Mouse (Mus musculus) limb, embryonic 10.5 days (tissue): ENCODE results near the gene Grid1. TPM values are rescaled to one million over a fixed set of nuclear protein-coding genes. Genes with fewer than 3 reads are reported as not detected.

Experiments used
- DNase-seq: peaks from one replicate; pipeline ENCODE4 v3.0.0-alpha.2; 2017; ENCODE audit warnings: low spot score
- H3K27ac ChIP-seq: fragments of 300-500 bp; sonication (generic); 2 replicates; pipeline ENCODE4 v1.5.1; 2016; ENCODE audit warnings: mild to moderate bottlenecking
- H3K27me3 ChIP-seq: fragments of 300-500 bp; sonication (generic); 2 replicates; pipeline ENCODE4 v1.6.1; 2016; ENCODE audit warnings: low read depth, mild to moderate bottlenecking; ENCODE audit not compliant: poor library complexity, severe bottlenecking
- H3K36me3 ChIP-seq: fragments of 300-500 bp; sonication (generic); 2 replicates; pipeline ENCODE4 v1.6.1; 2016; ENCODE audit warnings: mild to moderate bottlenecking, moderate library complexity
- H3K4me1 ChIP-seq: fragments of 300-500 bp; sonication (generic); 2 replicates; pipeline ENCODE4 v1.6.1; 2016
- H3K4me3 ChIP-seq: fragments of 300-500 bp; sonication (generic); 2 replicates; pipeline ENCODE4 v1.5.1; 2016; ENCODE audit warnings: mild to moderate bottlenecking, moderate library complexity
- H3K9me3 ChIP-seq: fragments of 300-500 bp; sonication (generic); replicated peaks from 2 replicates; pipeline ENCODE4 v1.6.1; 2016; ENCODE audit warnings: mild to moderate bottlenecking
- WGBS: fragments of 180-500 bp; shearing (Covaris S2); methylation state at CpG from one replicate; pipeline ENCODE4 v1.1.7; 2016; 5-methylcytosine and 5-hydroxymethylcytosine counted together
- polyA plus RNA-seq: library from polyadenylated mRNA; unstranded; fragments of >200 nt; fragmentation: Nextera tagmentation; extraction: Ambion mirVana; gene quantifications from 2 replicates; pipeline ENCODE4 v1.2.1, GENCODE M21; 2016

Grid1 gene
- polyA plus RNA-seq, 1 experiment from 2014 or later = 0.05 TPM

DNA sequence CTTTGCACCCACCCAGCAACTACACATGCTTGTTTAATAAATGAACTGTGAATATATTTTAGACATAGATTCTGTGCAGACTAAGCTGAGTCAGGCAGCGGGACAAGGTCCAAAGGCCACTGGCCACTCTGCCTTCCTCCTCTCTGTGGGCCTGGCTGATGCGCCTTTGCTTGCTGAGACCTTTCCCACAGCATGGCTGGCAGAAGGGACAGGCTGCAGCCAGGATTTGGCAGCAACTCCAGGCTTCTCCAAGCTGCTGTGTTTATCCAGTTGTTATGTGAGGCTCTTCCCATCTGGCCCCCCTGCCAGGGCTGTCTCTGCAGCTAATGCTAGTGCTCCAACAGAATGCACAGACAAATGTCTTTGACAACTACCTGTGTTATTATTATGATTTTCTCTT is 347.5 kb downstream of the Grid1 start:
- no peak for DNase-seq
- WGBS = 59% methylated on average over 2 of the region's 2 CpGs
- H3K36me3 ChIP-seq = no peaks in the 10 kb centered on the region

DNA sequence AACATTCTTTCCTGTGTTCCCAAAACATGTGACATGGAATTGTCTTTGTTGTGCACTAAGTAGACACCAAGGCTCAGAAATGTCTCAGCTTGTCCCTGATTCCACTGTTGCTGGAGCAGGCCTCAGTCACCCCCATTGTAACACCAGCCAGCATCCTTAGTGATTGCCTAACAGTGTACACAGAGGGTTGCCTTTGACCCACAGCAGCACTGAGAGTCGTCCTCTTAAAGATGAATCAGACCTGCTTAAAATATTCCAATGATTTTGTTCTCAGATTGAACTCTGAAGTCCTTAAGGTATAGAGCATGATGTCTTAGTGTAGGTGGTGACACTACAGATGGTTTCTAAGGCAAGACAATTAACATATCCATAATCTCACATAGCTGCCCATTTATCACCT is 354.0 kb downstream of the Grid1 start:
- WGBS = 69% methylated on average over 1 of the region's 1 CpGs
- Histone ChIP-seq H3K27ac (no peak overlapping the region), H3K27me3 (no peaks in the 10 kb centered on the region), H3K4me1 (no peaks in the 10 kb centered on the region), H3K4me3 (no peak overlapping the region), H3K36me3 (no peaks in the 10 kb centered on the region), H3K9me3 (no peaks in the 10 kb centered on the region)
- DNase-seq = no peak

More for the DNA sequence above, 347.5 kb downstream of the Grid1 start:
- no peaks in the 10 kb centered on the region for H3K4me1 ChIP-seq
- no peak overlapping the region for H3K4me3 ChIP-seq
- H3K27me3 ChIP-seq = no peaks in the 10 kb centered on the region
- H3K9me3 ChIP-seq = no peaks in the 10 kb centered on the region
- H3K27ac ChIP-seq = no peak overlapping the region

DNA sequence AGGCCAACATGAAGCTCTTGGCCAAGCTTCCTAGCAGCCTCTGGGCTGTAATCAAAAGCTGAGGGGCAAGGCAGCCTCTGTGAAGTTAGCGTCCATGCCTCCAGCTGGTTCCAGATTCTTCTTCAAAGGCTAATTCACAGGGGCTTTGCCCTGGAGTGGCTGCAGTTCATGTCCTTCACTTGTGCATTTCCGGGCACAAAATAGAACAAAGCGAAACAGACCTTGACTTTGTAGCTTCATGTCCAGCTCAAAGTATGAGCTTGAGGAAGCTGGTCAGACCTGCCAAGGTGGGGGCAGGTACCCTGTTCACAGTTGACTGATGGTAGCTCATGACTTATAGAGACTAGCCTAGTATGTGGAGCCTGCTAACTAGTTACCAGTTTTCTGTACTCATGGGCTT is 356.1 kb downstream of the Grid1 start:
- no peaks in the 10 kb centered on the region for H3K27me3 ChIP-seq
- H3K4me3 ChIP-seq = no peak overlapping the region
- no peaks in the 10 kb centered on the region for H3K9me3 ChIP-seq
- 92% methylated on average over 3 of the region's 3 CpGs for whole genome bisulfite sequencing
- H3K36me3 ChIP-seq = no peaks in the 10 kb centered on the region
- DNase-seq = no peak
- H3K27ac ChIP-seq = no peak overlapping the region
- no peaks in the 10 kb centered on the region for H3K4me1 ChIP-seq

DNA sequence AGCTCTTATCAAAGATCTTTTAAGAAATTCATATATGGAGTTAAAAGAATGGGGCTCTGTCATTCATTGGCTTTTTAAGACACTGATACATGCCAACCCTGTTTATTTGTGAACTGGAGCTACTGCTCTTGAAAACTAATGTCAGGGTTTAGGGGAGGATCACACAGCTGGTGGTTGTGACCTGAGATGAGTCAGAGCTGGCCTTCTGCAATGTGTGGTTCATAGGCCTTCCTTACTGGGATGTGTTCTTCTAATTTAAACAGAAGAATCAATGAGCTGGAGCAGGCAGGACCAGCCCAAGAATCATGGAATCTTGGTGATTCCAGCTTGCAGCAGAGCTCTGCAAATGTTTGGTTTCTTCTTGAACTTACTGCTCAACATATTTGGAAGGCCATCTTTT is 359.2 kb downstream of the Grid1 start:
- H3K27me3 ChIP-seq = no peaks in the 10 kb centered on the region
- no peak overlapping the region for H3K27ac ChIP-seq
- H3K36me3 ChIP-seq = no peaks in the 10 kb centered on the region
- H3K4me1 ChIP-seq = no peaks in the 10 kb centered on the region
- H3K9me3 ChIP-seq = no peaks in the 10 kb centered on the region
- H3K4me3 ChIP-seq = no peak overlapping the region
- no peak for DNase-seq

GRCm38 (mm10) chr14:35185399-35185798 is 365.5 kb downstream of the Grid1 start:
- no peaks in the 10 kb centered on the region for H3K36me3 ChIP-seq
- no peak overlapping the region for H3K4me3 ChIP-seq
- H3K4me1 ChIP-seq = no peaks in the 10 kb centered on the region
- no peaks in the 10 kb centered on the region for H3K9me3 ChIP-seq
- H3K27ac ChIP-seq = no peak overlapping the region
- 89% methylated on average over 1 of the region's 1 CpGs for WGBS
- DNase-seq = no peak
- no peaks in the 10 kb centered on the region for H3K27me3 ChIP-seq

DNA sequence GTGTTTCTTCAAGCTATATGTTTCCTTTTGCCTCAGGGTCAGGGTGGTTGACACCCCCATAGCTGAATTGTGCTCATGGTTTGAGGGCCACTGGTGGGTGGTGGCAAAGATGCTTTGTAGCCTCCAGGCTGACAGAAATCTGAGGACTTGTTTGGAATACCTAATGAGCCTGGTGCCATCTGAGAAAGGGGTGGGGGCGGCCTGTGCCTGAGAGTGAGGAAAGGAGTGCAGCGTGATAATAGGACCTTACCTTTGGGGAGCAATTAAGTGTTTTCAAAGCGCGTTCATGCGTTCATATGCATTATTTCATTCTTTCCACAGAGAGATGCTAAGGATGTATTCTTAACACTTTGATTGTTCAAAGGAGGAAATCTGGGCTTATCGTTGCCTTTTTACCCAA is 372.3 kb downstream of the Grid1 start:
- Histone ChIP-seq H3K27ac (no peak overlapping the region), H3K4me1 (no peaks in the 10 kb centered on the region), H3K36me3 (no peaks in the 10 kb centered on the region), H3K27me3 (no peaks in the 10 kb centered on the region), H3K4me3 (no peak overlapping the region), H3K9me3 (no peaks in the 10 kb centered on the region)
- WGBS = 88% methylated on average over 6 of the region's 6 CpGs
- no peak for DNase-seq

DNA sequence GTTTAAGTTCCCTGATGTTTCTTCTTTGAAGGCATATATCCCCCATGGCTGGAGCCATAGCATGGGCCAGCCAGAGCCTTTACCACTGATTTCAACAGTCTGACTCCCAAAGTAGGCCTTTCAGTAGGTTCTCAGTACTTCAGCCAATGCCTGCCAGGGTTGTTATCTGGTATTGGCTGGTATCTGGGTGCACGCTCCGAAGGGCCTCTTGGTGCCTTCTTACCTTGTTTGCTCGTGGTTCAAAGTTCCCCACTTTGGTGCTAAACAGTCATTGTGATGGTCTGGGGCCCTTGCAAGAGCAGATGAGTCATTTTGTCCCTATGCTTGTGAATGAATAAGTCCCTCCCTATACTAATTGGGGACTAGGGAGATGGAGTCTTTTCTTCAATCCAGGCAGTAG is 377.5 kb downstream of the Grid1 start:
- H3K4me1 ChIP-seq = no peaks in the 10 kb centered on the region
- H3K27me3 ChIP-seq = no peaks in the 10 kb centered on the region
- WGBS = 76% methylated on average over 3 of the region's 3 CpGs
- no peaks in the 10 kb centered on the region for H3K36me3 ChIP-seq
- no peak overlapping the region for H3K4me3 ChIP-seq
- no peak for DNase-seq
- H3K27ac ChIP-seq = no peak overlapping the region
- no peaks in the 10 kb centered on the region for H3K9me3 ChIP-seq

DNA sequence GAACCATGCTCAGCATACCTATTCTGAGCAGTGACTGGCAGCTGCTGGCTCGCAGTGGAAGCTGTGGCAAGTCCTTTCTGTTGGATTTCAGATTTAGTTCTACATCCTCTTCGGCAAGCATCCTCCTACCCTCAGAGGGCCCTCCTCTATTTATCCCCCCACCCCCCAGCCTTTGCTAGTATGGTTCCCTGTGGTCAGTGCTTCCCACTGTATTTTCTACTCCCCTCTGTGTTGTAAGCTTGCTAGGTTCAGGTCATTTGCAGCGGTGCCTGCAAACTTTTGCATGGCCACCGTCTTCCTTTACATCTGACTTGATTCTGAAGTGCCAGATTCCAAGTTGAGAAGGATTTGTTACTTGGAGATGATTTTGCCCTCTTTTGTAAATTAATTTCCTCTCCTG is 378.5 kb downstream of the Grid1 start:
- H3K9me3 ChIP-seq = no peaks in the 10 kb centered on the region
- WGBS = 89% methylated on average over 4 of the region's 4 CpGs
- no peak overlapping the region for H3K4me3 ChIP-seq
- no peaks in the 10 kb centered on the region for H3K4me1 ChIP-seq
- no peaks in the 10 kb centered on the region for H3K27me3 ChIP-seq
- no peak overlapping the region for H3K27ac ChIP-seq
- H3K36me3 ChIP-seq = no peaks in the 10 kb centered on the region
- DNase-seq = no peak

GRCm38 (mm10) chr14:35198899-35199298 is 379.0 kb downstream of the Grid1 start:
- Histone ChIP-seq H3K4me3 (no peak overlapping the region), H3K4me1 (no peaks in the 10 kb centered on the region), H3K27ac (no peak overlapping the region), H3K27me3 (no peaks in the 10 kb centered on the region), H3K36me3 (no peaks in the 10 kb centered on the region), H3K9me3 (no peaks in the 10 kb centered on the region)
- WGBS = 87% methylated on average over 6 of the region's 6 CpGs
- no peak for DNase-seq

GRCm38 (mm10) chr14:35209444-35209843 is 389.5 kb downstream of the Grid1 start:
- H3K27me3 ChIP-seq = no peaks in the 10 kb centered on the region
- no peak overlapping the region for H3K27ac ChIP-seq
- no peaks in the 10 kb centered on the region for H3K9me3 ChIP-seq
- 76% methylated on average over 6 of the region's 6 CpGs for WGBS
- H3K4me3 ChIP-seq = no peak overlapping the region
- H3K36me3 ChIP-seq = no peaks in the 10 kb centered on the region
- no peak for DNase-seq
- H3K4me1 ChIP-seq = no peaks in the 10 kb centered on the region

- WGBS = 93% methylated on average over 4 of the region's 4 CpGs
- no peaks in the 10 kb centered on the region for H3K4me1 ChIP-seq
- no peak overlapping the region for H3K27ac ChIP-seq
- H3K4me3 ChIP-seq = no peak overlapping the region
- H3K36me3 ChIP-seq = no peaks in the 10 kb centered on the region
- no peaks in the 10 kb centered on the region for H3K9me3 ChIP-seq
- no peak for DNase-seq
- H3K27me3 ChIP-seq = no peaks in the 10 kb centered on the region
Observed at GRCm38 (mm10) chr14:35219021-35219420, 399.1 kb downstream of the Grid1 start.

DNA sequence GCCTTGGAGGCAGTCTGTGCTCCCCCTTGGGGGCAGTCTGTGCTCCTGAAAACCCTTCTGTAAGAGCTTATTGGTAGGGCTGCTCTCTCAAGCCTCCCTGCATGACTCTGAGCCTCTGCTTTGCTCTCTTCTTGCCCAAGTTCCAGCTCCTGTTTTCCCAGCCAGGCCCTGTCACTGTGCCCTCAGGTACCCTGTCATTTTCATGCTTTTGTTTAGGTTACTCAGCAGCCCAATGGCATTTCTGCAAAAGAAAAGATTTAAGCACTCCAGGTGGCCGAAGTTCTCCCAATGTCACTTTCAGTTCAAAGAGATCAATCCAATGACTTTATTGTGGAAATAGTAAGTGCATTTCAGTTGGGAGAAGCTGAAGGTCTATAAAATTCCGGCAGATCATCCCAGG is 402.3 kb downstream of the Grid1 start:
- DNase-seq = no peak
- Histone ChIP-seq H3K27me3 (no peaks in the 10 kb centered on the region), H3K4me1 (no peaks in the 10 kb centered on the region), H3K4me3 (no peak overlapping the region), H3K9me3 (no peaks in the 10 kb centered on the region), H3K36me3 (no peaks in the 10 kb centered on the region), H3K27ac (no peak overlapping the region)
- WGBS = 73% methylated on average over 2 of the region's 2 CpGs

- DNase-seq = no peak
- H3K27ac ChIP-seq = no peak overlapping the region
- no peaks in the 10 kb centered on the region for H3K4me1 ChIP-seq
- H3K27me3 ChIP-seq = no peaks in the 10 kb centered on the region
- H3K4me3 ChIP-seq = no peak overlapping the region
- H3K36me3 ChIP-seq = no peaks in the 10 kb centered on the region
- WGBS = 84% methylated on average over 5 of the region's 5 CpGs
- no peaks in the 10 kb centered on the region for H3K9me3 ChIP-seq
Observed at GRCm38 (mm10) chr14:35227581-35227980, 407.7 kb downstream of the Grid1 start.

DNA sequence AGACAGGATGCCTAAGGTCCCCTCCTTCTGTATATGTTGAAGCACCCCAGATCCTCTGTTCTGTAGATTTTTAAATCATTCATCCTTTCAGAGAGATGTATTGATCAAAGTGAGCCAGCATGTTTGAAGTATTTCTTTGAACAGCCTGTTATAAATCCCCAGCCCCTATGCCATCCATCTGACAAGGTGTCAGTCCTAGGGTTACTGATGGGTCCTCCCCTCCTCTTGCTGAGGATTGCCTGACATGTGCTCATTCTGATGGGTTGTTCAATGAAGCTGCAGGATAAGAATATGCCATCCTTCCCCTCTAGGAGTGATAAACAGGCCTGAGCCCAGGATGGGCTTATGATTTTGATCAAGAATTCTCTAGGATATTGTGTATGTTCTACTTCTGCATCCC is 411.5 kb downstream of the Grid1 start:
- Histone ChIP-seq H3K27ac (no peak overlapping the region), H3K9me3 (no peaks in the 10 kb centered on the region), H3K4me3 (no peak overlapping the region), H3K36me3 (no peaks in the 10 kb centered on the region), H3K27me3 (no peaks in the 10 kb centered on the region), H3K4me1 (no peaks in the 10 kb centered on the region)
- no peak for DNase-seq
